In genomic region chr5:129594116-129595114, GRCm38 (mm10) we compare ENCODE assay signal across 8 mouse cellular contexts. TPM values are rescaled to one million over a fixed set of nuclear protein-coding genes. Genes with fewer than 3 reads are reported as not detected.
DNase-seq lines count a peak whose midpoint lies in the region; TF ChIP-seq lines count a peak whose summit lies in the region.

No protein-coding gene starts in this region.

- in situ Hi-C loops in CH12.LX (cut with MboI; ENCODE audit: low pct_ligation_motif_present, low pct_unique_long_range_greater_than_20kb, low sequenced_read_pairs): loop anchor here (10.0 kb wide), 1 partner anchor 400 kb away; no protein-coding TSS in a partner anchor

- peaks cover 6% of the 10 kb centered on the region for H3K9me3 ChIP-seq in CH12.LX (replicated peaks; ENCODE audit: low read length)

- no peaks in the 10 kb centered on the region for H3K79me2 ChIP-seq in CH12.LX (replicated peaks; ENCODE audit: control insufficient read depth, extremely low read depth, insufficient read depth, poor library complexity, severe bottlenecking)

- peaks cover 39% of the 10 kb centered on the region for H3K27me3 ChIP-seq in CH12.LX (replicated peaks)

- no peak for TF ChIP-seq EP300 in CH12.LX (IDR thresholded peaks at IDR 0.05; ENCODE audit: low read length)

- peak; percentile 70 for DNase-seq in CH12.LX (ENCODE audit: extremely low read depth)
- DNase-seq in brain, adult 2 months (ENCODE audit: low read depth, low spot score): peak; percentile 93
- DNase-seq in fibroblast of lung, adult 2 months (ENCODE audit: low read depth): peak; percentile 39
- peak; percentile 92 for DNase-seq in heart, postnatal 4 days
- DNase-seq in layer of hippocampus, adult 9-10 months (ENCODE audit: low spot score): peak; percentile 77
- peak; percentile 88 for DNase-seq in lung, postnatal 10 days
- peak; percentile 93 for DNase-seq in retina, embryonic 14.5 days (ENCODE audit: low spot score)
- peak; percentile 84 for DNase-seq in thymus, postnatal 25 days

- no peak overlapping the region for H3K4me3 ChIP-seq in CH12.LX (replicated peaks in 1 of 3; ENCODE audit: low read depth in 2 of 3, low read length in 2 of 3, poor library complexity in 1 of 3)

- TF ChIP-seq CTCF in CH12.LX (conservative IDR thresholded peaks at IDR 0.05 in 1 of 2, IDR thresholded peaks at IDR 0.05 in 1 of 2; ENCODE audit: low read depth in 2 of 2, low read length in 2 of 2): peak; percentile 88 to 91

- peak; percentile 86 for TF ChIP-seq RAD21 in CH12.LX (IDR thresholded peaks at IDR 0.05; ENCODE audit: low read depth, low read length)

- no peaks in the 10 kb centered on the region for H3K36me3 ChIP-seq in CH12.LX (replicated peaks in 1 of 2; ENCODE audit: control insufficient read depth in 1 of 2, insufficient read depth in 1 of 2, low read length in 1 of 2)

- no peak overlapping the region for H3K4me2 ChIP-seq in CH12.LX (ENCODE audit: insufficient read depth, low read depth, poor library complexity, severe bottlenecking)

- no peak for TF ChIP-seq POLR2A in CH12.LX (IDR thresholded peaks at IDR 0.05; ENCODE audit: low read depth, low read length)

- H3K27ac ChIP-seq in CH12.LX (ENCODE audit: insufficient read depth, low read depth): no peak overlapping the region

- no peaks in the 10 kb centered on the region for H3K4me1 ChIP-seq in CH12.LX (ENCODE audit: control insufficient read depth in 1 of 2, insufficient read depth in 2 of 2)

- H3K9ac ChIP-seq in CH12.LX (ENCODE audit: insufficient read depth, low read depth): no peak overlapping the region

- dilution Hi-C loops in CH12.LX (cut with MboI; ENCODE audit: extremely low pct_ligation_motif_present, extremely low pct_unique_long_range_greater_than_20kb, low sequenced_read_pairs): no loop called here

TF ChIP-seq in CH12.LX, 34 proteins besides CTCF, POLR2A, EP300 and RAD21:
- TF ChIP-seq MAX (IDR thresholded peaks at IDR 0.05; ENCODE audit: low read length): peak; percentile 71
- peak; percentile 46; the same call in 1 of the 2 replicates for TF ChIP-seq NRF1 (IDR thresholded peaks at IDR 0.05; ENCODE audit: low read depth, low read length)
- peak; percentile 46; the same call in 1 of the 2 replicates for TF ChIP-seq NELFE (IDR thresholded peaks at IDR 0.05; ENCODE audit: low read depth, low read length)
- 0 out of 2 replicates have a peak, but pooled peaks have one; percentile 7 for TF ChIP-seq ZC3H11A (IDR thresholded peaks at IDR 0.05; ENCODE audit: low read depth, low read length)
- no peak for TF ChIP-seq RCOR1 (conservative IDR thresholded peaks at IDR 0.05; ENCODE audit: low read depth, low read length)
- no peak for TF ChIP-seq CHD2 (IDR thresholded peaks at IDR 0.05; ENCODE audit: low read length)
- TF ChIP-seq MYC (IDR thresholded peaks at IDR 0.05; ENCODE audit: low read depth, low read length): peak; percentile 82
- TF ChIP-seq USF2 (conservative IDR thresholded peaks at IDR 0.05; ENCODE audit: low read depth, low read length): no peak
- no peak for TF ChIP-seq ZMIZ1 (IDR thresholded peaks at IDR 0.05; ENCODE audit: low read depth, low read length)
- TF ChIP-seq KAT2A (IDR thresholded peaks at IDR 0.05; ENCODE audit: insufficient replicate concordance, low read length): no peak
- peak; percentile 76 for TF ChIP-seq SMC3 (IDR thresholded peaks at IDR 0.05; ENCODE audit: low read depth, low read length)

RNA-seq across cellular contexts. Expression of gene Mmp17, which starts 10.4 kb away (rescaled TPM):
- total RNA-seq in CH12.LX (2012; rRNA removed) (0.34 and 0.51 TPM in 2 replicates), CH12.LX (2014; rRNA removed) (not detected in 2 replicates)
- not detected in 2 replicates for polyA plus RNA-seq in CH12.LX (2012; ENCODE audit: insufficient read length, low read depth)
- 1 to 10 TPM; 1.0 to 1.5 TPM for total RNA-seq in heart, postnatal 4 days (2021)

Comparison
In these comparisons a context has a peak if more than half of its experiments do, and no peak if none do; other contexts are left out.
1. DNase-seq: peak in every context shown above with its lines; median percentile 93 in brain, adult 2 months; 93 in retina, embryonic 14.5 days; 92 in heart, postnatal 4 days; 88 in lung, postnatal 10 days; 84 in thymus, postnatal 25 days; 77 in layer of hippocampus, adult 9-10 months; 70 in CH12.LX; 39 in fibroblast of lung, adult 2 months.